Mouse (Mus musculus): ENCODE measurements around the gene Vrk3.
"Not testable (repeated sequence)": the region's sequence is repeated elsewhere in the genome, so short reads cannot be mapped to it uniquely, and the experiment has no call there.

Vrk3 gene

GRCm38 (mm10) chr7:44748101-44749044 is at the start of gene Vrk3:
TSS of gene Vrk3 (plus strand) at chr7:44748413.
- peak; percentile 96 for DNase-seq

GRCm38 (mm10) chr7:44701921-44702320 is 46.3 kb upstream of the Vrk3 start:
- peak; percentile 30 for DNase-seq

GRCm38 (mm10) chr7:44702985-44703384 is 45.2 kb upstream of the Vrk3 start:
- no peak for DNase-seq

- no peak for DNase-seq
Observed at GRCm38 (mm10) chr7:44704363-44704762, 43.9 kb upstream of the Vrk3 start.

GRCm38 (mm10) chr7:44705086-44705485 is 43.1 kb upstream of the Vrk3 start:
- DNase-seq, result no peak

GRCm38 (mm10) chr7:44706322-44706721 is 41.9 kb upstream of the Vrk3 start:
- DNase-seq, result no peak

- DNase-seq, result no peak
Observed at GRCm38 (mm10) chr7:44707169-44707675, 41.0 kb upstream of the Vrk3 start.

GRCm38 (mm10) chr7:44708093-44708492 is 40.1 kb upstream of the Vrk3 start:
- not testable (repeated sequence) for DNase-seq

- DNase-seq, result no peak
Observed at GRCm38 (mm10) chr7:44708574-44708973, 39.6 kb upstream of the Vrk3 start, which contains the start of gene Izumo2. TSS of gene Izumo2 (plus strand) at chr7:44708742.

GRCm38 (mm10) chr7:44709881-44710280 is 38.3 kb upstream of the Vrk3 start:
- no peak for DNase-seq

- DNase-seq, result no peak
Observed at GRCm38 (mm10) chr7:44722058-44722457, 26.2 kb upstream of the Vrk3 start.

- no peak for DNase-seq
Observed at GRCm38 (mm10) chr7:44724316-44724715, 23.9 kb upstream of the Vrk3 start.

- DNase-seq, result no peak
Observed at GRCm38 (mm10) chr7:44726343-44726742, 21.9 kb upstream of the Vrk3 start.

GRCm38 (mm10) chr7:44727151-44727550 is 21.1 kb upstream of the Vrk3 start:
- DNase-seq, result no peak

GRCm38 (mm10) chr7:44728082-44728975 is 19.9 kb upstream of the Vrk3 start:
- no peak for DNase-seq

GRCm38 (mm10) chr7:44733723-44734122 is 14.5 kb upstream of the Vrk3 start:
- no peak for DNase-seq

- DNase-seq, result no peak
Observed at GRCm38 (mm10) chr7:44741361-44741760, 6.9 kb upstream of the Vrk3 start.

GRCm38 (mm10) chr7:44744270-44744669 is 3.9 kb upstream of the Vrk3 start:
- no peak for DNase-seq

- DNase-seq, result peak; percentile 86
Observed at GRCm38 (mm10) chr7:44745076-44745475, 3.1 kb upstream of the Vrk3 start.

GRCm38 (mm10) chr7:44747115-44747514 is 1.1 kb upstream of the Vrk3 start:
- DNase-seq, result no peak

GRCm38 (mm10) chr7:44750950-44751349 is 2.7 kb downstream of the Vrk3 start, which contains the start of gene Zfp473:
TSS of gene Zfp473 (minus strand) at chr7:44751050.
- not testable (repeated sequence) for DNase-seq

- DNase-seq, result no peak
Observed at GRCm38 (mm10) chr7:44757164-44757563, 9.0 kb downstream of the Vrk3 start.

- DNase-seq, result no peak
Observed at GRCm38 (mm10) chr7:44760366-44760765, 12.2 kb downstream of the Vrk3 start.

All from right cerebral cortex, adult 18-20 months (tissue).